Mouse (Mus musculus) retina, postnatal 7 days (tissue): ENCODE measurements around the gene H2-K1.

Experiments used
- DNase-seq: peaks from one replicate; pipeline ENCODE4 v3.0.0-alpha.2; 2012; ENCODE audit warnings: low read depth, low spot score

The H2-K1 gene

GRCm38 (mm10) chr17:34000150-34000537 is at the start of gene H2-K1:
H2-K1 (minus strand) TSS chr17:34000347.
- peak; percentile 37 for DNase-seq

GRCm38 (mm10) chr17:34047404-34048050 is 47.4 kb upstream of the H2-K1 start:
- DNase-seq = no peak

GRCm38 (mm10) chr17:34045941-34046340 is 45.8 kb upstream of the H2-K1 start:
- no peak for DNase-seq

DNA sequence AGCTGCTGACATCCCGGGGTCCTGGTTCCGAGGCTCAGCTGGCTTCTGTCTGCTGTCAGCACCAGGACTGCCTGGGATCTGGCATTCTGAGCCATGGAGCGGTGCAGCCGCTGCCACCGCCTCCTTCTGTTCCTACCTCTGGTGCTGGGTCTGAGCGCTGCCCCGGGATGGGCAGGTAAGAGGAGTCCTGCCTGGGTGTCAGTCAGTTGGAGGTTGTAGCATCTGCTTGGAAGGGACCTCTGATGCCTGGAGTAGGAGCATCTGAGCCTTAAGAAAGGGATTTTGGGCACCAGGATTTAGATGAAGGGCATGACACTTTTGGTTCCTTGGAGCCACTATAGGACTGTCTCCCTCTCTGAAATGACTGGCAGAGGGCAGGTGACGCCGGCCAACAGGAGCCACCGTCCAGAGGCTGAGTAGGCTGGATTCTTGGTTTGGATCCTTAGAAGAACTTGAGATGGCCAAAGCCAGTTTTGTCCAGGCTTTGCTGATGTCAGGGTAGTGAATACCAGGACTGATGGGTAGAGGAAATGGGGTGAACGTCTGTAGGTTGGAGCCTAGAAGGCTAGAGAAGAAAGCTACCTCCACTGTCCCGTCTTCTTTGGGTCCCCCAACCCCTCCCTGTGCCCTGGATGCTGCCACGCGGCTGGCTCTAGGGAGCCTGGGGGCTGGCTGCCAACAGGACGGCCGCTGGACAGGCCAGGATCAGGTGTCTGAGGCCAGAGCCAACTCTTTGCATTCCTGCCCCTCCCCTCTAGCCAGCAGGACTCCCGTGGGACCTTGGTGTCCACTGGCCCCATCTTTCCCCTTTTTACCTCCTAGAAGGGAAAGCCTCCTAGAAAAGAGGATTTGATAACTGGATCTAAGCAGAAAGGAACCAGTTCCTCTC is 39.7 kb upstream of the H2-K1 start:
- DNase-seq = no peak

DNA sequence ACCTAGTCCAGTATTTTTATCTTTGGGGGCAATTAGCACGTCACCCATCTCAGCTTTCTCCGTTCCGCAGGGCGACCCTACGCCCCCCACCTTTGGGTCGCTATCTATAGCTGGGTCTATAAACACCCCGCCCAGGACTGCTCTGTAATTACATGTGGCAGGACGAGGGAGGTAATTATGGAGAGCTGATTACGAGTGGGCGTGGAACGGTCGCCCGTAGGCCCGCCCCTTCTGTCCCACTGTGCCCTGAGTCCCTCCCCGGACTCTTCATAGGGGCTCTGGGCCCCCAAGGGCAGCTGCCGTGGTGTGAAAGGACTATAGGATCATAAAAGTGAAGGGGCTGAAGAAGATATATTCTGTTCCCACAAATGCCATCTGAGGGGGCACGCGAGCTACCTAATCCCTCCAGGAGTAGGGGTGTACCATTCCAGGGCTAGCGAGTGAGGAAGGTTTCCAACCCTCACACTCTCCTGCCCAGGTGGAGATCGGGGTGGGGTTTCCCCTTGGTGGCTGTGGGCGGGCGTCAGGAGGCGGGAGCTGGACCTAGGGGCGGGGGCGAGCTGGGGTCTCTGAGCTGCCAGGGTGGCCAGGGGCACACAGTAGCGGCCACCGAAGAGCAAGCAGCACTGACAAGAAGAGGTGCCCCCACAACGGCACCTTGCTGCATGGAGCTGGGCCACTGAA is 38.9 kb upstream of the H2-K1 start, which contains the start of gene Col11a2:
Col11a2 (plus strand) TSS at position 560 of the 684 bp plus-strand sequence.
- peak; percentile 30 for DNase-seq

DNA sequence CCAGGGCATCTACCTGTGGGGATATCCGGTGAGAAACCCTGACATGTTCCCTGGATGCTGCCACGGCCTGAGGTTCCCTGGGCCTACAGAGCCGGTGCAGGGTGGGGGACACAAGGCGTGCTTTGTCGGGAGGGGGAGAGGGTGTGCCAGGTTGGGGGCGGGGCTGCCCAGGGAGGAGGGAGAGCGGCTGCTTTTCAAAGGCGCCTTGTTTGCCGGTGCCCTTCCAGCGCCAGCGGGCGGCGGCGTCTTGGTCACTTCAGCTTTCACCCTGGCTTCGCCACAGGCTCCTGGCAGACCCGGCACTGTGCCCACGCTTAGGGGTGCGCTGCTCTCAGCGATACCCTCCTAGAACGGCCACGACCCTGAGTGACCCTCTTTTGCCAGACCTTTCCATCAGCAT is 38.3 kb upstream of the H2-K1 start:
- no peak for DNase-seq

DNA sequence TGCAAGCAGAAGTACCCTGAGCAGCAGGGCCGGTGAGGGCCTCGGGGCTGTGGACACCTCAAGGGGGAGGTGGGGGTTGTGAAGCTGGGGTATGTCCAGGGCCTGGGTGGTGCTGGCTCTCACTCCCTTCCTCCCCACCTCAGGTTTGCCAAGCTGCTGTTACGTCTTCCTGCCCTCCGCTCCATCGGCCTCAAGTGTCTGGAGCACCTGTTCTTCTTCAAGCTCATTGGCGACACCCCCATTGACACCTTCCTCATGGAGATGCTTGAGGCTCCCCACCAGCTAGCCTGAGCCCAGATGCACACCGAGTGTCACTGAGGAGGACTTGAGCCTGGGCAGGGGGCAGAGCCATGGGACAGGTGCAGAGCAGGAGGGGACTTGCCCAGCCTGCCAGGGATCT is 37.1 kb upstream of the H2-K1 start:
- DNase-seq = no peak

DNA sequence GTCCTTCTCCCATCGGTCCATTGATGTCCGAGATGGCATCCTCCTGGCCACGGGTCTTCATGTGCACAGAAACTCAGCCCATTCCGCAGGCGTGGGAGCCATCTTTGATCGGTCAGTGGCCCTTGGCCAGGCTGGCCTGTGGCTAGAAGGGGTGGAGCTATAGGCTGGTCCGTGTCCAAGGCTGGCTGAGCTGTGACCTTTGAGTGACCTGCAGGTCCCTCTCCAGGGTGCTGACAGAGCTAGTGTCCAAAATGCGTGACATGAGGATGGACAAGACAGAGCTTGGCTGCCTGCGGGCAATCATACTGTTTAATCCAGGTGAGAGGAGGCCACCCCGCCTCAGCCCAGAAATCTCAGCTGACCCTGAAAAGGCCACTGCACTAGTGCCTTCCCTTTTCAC is 36.5 kb upstream of the H2-K1 start:
- DNase-seq = no peak

DNA sequence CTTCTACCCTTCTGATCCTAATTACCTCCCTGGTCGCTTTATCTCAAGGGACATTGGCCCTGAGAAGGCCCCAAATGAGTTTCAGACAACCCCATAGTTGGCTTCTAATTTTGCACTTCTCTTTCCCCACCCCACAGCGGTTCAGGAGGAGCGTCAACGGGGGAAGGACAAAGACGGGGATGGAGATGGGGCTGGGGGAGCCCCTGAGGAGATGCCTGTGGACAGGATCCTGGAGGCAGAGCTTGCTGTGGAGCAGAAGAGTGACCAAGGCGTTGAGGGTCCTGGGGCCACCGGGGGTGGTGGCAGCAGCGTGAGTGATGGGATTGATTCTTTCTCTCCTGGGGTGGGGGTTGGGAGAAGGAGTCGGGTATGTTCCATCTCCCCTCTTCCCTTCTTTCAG is 35.4 kb upstream of the H2-K1 start:
- DNase-seq = no peak

DNA sequence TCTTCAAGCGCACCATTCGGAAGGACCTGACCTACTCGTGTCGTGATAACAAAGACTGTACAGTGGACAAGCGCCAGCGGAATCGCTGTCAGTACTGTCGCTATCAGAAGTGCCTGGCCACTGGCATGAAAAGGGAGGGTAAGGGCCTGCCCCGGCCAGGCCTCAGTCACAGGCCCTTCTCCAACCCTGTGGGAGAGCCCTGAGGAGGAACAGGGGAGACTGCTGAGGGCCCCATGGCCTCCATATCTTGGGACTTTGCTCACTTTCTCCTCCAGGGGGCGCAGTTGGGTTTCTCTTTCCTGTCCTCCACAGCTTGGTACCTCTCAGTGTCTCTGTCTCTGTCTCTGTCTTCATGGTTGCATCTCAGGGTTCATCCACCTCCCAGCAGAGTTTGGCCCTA is 33.9 kb upstream of the H2-K1 start:
- peak; percentile 53 for DNase-seq

DNA sequence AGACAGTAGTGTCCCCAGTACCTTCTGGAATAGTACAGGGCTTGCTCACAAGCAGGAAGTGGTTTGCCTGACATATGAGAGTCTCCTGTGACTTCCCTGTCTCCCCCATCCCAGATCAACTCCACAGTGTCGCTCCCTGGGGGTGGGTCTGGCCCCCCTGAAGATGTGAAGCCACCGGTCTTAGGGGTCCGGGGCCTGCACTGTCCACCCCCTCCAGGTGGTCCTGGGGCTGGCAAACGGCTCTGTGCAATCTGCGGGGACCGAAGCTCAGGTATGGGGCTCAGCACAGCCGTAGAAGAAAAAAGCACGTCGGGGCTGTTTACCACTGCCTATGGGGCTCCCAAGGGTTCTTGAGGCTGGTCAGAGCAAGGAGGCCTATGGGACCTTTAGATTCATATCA is 33.3 kb upstream of the H2-K1 start:
- DNase-seq = no peak

DNA sequence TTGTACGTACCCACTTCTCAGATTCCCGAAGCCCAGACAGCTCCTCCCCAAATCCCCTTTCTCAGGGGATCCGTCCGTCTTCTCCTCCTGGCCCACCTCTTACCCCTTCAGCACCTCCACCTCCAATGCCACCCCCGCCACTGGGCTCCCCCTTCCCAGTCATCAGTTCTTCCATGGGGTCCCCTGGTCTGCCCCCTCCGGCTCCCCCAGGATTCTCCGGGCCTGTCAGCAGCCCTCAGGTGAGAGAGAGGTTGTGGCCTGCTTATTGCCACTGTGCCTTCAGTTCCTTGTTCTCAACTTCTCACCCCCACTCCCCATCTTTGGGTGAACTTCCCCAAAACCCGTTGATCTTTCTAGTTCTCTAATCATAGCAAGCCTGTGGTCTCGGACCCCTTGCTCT is 32.7 kb upstream of the H2-K1 start:
- no peak for DNase-seq

GRCm38 (mm10) chr17:34032174-34032632 is 32.1 kb upstream of the H2-K1 start:
- peak; percentile 45 for DNase-seq

DNA sequence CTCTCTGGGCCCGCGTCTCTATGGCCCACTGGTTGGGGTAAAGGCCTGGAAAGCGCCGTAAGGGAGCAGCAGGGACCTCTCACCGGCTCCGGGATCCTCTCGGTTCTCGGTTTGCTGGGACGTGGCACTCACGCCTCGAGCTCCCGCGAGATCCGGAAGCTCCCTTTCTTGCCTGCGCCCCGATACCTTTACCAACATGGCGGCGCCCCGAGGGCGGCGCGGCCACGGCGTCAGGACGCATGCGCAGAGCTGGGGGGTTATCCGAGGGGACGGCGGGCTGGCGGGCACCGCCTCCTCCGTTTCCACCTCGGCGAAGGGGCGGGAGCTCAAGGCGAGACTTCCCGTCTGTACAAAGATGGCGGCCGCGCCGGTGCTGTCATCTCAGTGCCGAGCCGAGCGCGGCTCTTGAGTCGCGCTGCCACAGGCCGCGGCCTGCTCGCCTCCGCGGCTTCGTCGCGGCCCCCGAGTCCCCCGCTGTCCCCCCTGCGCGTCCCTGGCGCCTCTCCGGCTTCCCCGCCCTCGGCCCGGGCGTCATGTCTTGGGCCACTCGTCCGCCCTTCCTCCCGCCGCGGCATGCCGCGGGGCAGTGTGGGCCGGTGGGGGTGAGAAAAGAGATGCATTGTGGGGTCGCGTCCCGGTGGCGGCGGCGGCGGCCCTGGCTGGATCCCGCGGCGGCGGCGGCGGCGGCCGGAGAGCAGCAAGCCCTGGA is 31.5 kb upstream of the H2-K1 start, which contains the start of the genes Slc39a7 and Rxrb:
Slc39a7 (minus strand) TSS at position 218 of the 709 bp plus-strand sequence.
Rxrb (plus strand) TSS at position 348 of the 709 bp plus-strand sequence.
- peak; percentile 99 for DNase-seq

GRCm38 (mm10) chr17:34030861-34031326 is 30.7 kb upstream of the H2-K1 start:
- DNase-seq = no peak

DNA sequence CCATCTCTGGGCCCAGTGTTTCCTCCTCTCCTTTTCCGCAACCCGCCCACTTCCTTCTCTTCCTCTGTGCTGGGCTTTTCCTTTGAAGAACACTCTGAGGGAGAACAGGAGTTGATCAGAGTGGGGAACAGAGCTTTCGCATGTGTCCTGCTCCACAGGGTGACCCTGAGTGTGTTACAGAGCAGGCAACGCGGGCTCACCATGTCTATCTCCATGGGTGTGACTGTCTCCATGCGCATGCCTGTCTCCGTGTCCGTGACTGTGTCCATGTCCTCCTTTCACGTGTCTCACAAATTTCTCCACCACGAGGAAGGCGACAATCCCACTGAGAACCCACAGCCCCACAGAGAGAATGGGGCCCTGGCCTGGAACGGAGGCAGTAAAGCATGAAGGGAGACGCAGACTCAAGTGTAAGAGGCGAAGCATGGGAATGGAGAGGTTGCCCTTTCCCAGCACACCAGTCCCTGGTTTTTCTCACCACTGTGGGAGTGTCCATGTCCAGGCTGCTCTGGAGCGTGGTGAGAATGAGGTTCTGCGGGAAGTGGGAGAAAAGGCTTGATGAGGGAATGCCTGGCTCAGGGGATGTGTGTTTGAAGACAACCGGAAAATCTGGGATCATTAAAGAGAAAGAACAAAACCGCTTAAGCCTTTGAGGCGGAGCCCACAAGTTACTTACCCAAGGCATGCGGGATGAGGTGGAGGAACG is 29.9 kb upstream of the H2-K1 start:
- DNase-seq = no peak

DNA sequence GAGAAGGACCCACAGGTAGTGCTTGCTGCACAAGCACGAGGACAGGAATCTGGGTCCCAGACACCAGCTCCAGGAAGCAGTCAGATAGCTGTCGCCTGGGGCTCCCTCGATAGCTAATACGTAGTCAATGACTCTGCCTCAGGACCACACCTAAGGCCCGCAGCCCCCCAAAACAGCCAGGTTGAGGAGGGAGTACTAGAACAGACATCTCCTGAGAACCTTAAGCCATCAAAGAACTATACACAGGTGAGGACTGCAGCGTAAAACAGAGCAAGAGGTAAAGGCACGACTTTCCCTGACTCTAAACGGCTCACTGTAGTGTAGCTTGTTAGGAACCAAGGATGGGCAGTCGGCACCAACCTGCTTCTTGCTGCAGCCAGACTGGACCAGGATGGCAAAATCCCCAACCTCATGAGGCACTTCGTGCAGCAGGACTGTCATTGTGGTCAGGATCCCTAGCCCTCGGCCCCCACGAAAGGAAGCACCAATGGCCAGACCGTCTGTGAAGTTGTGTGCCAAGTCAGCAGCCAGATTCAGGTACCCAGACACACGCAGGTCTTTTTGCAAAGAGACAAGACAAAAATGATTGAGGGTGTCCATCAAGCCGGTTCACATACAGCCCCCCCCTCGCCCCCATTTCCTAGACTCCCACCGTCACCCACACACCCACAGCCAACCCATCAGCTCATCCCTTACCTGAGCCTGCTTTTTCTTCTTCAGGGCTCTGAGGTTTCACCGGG is 29.2 kb upstream of the H2-K1 start:
- DNase-seq = no peak

- no peak for DNase-seq
These were observed 28.5 kb upstream of the H2-K1 start for GRCm38 (mm10) chr17:34028501-34029149.

DNA sequence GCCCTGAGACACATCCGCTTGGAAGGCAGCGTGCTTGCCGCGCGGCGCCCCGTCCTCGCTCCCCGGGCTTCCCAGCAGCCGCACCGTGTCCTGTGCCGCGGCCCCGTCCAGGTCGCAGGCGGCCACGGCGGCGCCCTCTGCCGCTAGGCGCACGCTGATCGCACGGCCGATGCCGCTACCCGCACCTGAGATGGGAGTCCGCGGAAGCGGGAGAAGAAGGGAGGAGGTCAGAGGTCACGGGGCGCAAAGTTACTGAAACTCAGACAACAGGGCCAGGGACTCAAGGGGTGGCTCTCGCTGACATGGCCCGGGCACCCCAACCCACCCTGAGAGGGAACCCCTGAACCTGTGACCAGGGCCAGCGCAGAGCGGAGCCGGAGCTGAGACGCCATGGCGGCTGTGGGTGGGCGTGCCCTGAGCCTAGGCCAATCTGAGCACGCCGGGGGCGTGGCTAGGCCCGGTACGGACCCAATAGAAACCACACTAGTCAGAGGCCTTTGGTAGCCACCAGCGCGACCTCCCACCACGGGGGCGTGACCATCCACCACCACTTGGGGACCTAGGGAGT is 27.6 kb upstream of the H2-K1 start, which contains the start of gene H2-Ke6:
H2-Ke6 (minus strand) TSS at position 405 of the 568 bp plus-strand sequence.
- peak; percentile 80 for DNase-seq
